Mouse (Mus musculus) heart, postnatal 0 days (tissue): Measurements from ENCODE around the gene Il17c.

Experiments
- CTCF ChIP-seq: IDR thresholded peaks from 2 replicates; pipeline ENCODE4 v1.5.1; 2016; ENCODE audit warnings: antibody characterized with exemption, control low read depth, low read depth
- EP300 ChIP-seq: IDR thresholded peaks from 2 replicates; pipeline ENCODE4 v1.6.1; 2016; ENCODE audit warnings: antibody characterized with exemption, low read depth

- no peak for TF ChIP-seq CTCF
- TF ChIP-seq EP300 = no peak
Measured at GRCm38 (mm10) chr8:122426145-122426544, 4.3 kb downstream of the Il17c start.
